Mouse (Mus musculus) kidney, postnatal 10 days (tissue): ENCODE data around the gene Rasl10a.

Source experiments
- DNase-seq: peaks from one replicate; pipeline ENCODE4 v3.0.0; 2021; ENCODE audit warnings: mixed read lengths

Gene Rasl10a

GRCm38 (mm10) chr11:5054151-5054550, 3.8 kb upstream of the Rasl10a start:
- DNase-seq = no peak

DNA sequence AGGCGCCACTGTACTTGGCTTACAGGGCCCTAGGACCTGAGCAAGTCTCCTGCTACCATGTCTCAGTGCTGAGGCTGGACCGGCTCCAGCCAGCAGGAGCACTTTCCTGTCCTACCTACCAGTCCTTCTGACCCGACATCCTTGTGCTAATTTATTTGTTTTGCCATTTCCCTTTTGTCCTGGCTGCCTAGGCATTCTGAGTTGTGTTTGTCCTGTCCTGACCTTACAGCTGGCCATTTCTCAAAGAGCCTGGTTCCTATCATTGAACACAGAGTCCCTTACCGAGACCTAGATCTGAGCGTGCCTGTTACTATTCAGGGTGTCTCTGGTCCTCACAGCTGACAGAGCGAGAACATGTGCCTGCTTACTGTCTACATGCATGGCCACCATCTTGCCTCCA, 3.1 kb upstream of the Rasl10a start:
- peak; percentile 44 for DNase-seq

DNA sequence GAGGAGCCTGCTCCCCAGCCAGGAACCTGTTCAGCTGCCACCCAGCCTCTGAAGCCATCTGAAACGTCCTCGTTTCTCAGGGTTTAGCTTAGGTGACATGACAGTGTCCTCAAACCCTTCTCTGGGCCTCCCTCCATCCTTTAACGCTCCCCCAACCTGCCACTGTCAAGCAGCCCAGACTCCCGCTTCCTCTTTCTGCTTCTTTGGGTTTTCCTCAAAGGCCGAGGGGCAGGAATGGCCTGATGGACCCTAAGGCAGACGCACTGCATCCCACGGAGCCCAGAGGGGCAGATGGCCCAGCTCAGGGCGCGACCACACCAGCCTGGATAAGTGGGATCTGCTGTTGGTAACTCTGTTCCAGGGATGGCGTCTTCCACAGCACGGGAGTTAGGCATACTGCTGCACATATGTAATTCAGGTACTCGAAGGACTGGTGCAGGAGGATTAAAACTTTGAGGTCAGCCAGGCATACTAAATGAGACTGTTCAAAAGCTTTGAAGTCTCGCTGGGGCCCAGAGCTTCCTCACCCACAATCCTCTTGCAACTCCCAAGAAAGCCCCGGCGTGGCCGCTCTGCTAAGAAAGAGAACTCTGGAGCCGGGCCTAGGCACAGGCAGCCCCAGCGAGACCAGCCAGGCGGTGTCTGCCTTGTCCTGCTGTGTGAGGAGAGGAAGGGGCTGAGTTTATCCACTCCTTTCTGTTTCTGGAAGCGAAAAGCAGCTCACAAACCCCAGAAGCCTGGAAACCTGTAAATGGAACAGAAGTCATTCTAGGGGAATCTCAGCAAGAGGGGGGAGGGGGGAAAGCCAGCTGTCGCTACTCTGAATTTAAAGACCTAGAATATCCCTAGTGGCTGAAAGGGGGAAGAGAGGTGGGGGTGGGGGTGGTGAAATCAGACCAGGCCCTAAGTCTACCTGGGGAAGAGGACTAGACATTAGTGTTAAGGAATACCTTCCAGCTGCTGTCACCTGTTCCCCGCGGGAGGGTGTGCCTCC, 1.7 kb upstream of the Rasl10a start:
- peak; percentile 28 for DNase-seq

DNA sequence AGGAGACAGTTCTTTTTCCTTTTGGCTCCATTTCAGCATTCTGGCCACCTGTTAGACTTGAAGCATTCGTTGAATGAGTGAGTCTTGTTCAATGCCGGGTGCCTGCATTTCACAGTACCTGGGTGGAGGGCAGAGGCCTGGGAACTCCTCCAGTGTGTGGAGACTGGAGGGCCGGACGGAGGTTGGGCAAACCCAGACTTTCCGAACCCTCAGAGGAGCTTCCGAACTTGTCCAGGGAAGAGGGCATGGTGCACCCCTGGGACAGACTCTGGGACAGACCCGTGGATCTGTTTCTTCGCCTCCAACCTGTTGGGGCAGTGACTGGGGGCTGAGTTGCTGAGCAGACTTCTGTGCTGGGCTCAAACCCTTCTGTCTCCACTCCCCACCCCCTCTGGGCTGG, 864 bp upstream of the Rasl10a start:
- DNase-seq = no peak

DNA sequence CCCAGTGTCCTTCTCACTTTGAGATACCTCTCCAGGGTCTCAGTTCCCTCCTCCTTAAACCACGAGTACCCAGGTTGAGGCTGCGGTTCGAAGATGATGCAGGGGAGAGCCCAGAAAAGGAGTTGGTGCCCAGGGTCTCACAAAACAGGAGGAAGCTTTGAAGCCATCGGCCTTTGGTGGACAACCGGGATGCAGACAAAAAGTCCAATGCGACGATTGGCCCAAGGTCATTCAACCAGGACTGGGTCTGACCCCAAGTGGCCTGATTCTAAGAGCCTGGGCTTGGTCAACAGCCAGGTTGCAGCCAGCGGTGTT, 430 bp upstream of the Rasl10a start:
- DNase-seq = no peak

DNA sequence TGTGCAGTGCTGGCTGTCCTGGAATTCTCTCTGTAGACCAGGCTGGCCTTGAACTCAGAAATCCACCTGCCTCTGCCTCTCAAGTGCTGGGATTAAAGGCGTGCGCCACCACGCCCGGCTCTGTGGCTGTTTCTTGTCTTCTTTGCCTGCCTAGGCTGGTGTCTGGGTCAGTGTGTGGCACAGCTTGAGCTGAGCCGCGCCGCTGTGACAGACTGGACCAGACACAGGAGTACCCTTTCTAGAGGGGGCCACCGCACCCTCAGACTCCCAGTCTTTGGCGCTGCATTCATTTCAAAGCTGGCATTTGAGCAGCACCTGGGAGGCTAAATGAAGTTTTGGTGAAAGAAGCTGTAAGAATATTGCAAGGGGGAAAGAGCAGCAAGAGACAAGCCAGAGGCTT, 855 bp downstream of the Rasl10a start:
- DNase-seq = no peak

- DNase-seq = peak; percentile 33
Observed at GRCm38 (mm10) chr11:5059230-5059629, 1.3 kb downstream of the Rasl10a start.

- DNase-seq = peak; percentile 42
Observed at GRCm38 (mm10) chr11:5059704-5060156, 1.8 kb downstream of the Rasl10a start.

GRCm38 (mm10) chr11:5060756-5061412, 3.0 kb downstream of the Rasl10a start:
- DNase-seq = peak; percentile 36

- DNase-seq = peak; percentile 95
Observed at GRCm38 (mm10) chr11:5061413-5062139, 3.6 kb downstream of the Rasl10a start.

GRCm38 (mm10) chr11:5062326-5062725, 4.4 kb downstream of the Rasl10a start:
- DNase-seq = peak; percentile 26

DNA sequence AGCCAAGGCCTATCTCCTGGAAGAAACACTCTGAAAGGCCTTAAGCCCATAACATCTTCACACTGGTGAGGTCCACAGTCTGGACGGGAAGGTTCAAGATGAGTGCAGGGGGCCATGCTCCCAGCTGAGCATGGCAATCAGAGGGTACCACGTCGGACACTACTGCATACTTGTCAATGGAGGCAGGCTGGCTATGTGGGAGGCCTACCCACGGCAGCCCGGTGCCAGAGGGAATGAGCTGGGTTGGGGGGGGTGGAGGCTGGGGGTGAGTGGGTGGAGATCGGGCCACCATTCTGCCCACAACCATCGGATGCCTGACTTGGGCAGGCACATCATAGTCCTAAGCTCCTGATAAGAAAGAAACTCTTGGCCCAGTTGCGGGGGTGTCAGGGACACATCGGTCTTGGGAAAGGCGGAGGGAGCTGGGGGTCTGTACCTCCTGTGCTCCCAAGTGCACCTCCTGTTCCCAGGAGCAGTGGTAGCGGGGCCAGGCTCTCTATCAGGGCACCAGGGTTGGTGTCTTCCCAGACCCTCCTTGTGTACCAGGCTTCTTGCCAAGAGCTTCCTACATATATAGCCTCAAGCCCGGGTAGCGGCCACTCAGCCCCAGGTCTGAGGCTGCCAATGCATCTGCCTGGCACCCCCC, 5.1 kb downstream of the Rasl10a start:
- no peak for DNase-seq

- peak; percentile 46 for DNase-seq
Observed at GRCm38 (mm10) chr11:5063561-5064281, 5.8 kb downstream of the Rasl10a start.

DNA sequence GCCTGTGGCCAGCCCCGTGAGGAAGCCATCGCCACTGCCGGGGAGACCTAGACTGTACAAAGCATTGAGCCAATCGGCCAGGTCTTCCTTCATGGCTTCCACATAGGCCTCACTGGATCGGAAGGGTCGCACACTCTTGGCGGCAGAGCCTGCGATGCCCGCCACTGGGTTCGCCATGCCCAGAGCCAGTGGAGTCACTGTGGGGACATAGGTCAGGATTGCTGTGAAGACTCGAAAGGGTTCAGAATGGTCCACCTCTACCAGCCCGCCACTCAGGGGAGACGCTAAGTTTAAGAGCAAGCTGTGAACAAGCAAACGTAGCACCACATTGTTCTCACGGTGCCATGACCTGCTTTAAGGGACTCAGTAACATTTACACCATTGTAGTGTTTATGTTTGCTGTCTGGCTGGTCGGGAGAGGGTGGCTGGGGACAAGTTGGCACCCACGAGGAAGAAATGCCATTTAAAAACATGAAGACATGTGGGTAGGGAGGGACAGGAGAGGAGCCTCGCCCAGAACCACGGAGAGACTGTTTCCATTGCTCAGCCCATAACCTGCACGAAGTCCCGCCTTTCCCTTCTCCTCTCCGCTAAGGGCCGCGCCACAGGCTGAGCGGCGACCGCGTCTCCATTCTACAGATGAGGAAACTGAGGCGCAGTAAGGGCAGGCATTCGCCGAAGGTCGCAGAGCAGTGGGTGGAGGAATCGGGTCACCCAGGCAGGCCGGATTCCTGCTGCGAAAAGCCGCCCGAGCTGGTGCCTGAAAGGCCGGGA, 6.5 kb downstream of the Rasl10a start:
- no peak for DNase-seq

DNA sequence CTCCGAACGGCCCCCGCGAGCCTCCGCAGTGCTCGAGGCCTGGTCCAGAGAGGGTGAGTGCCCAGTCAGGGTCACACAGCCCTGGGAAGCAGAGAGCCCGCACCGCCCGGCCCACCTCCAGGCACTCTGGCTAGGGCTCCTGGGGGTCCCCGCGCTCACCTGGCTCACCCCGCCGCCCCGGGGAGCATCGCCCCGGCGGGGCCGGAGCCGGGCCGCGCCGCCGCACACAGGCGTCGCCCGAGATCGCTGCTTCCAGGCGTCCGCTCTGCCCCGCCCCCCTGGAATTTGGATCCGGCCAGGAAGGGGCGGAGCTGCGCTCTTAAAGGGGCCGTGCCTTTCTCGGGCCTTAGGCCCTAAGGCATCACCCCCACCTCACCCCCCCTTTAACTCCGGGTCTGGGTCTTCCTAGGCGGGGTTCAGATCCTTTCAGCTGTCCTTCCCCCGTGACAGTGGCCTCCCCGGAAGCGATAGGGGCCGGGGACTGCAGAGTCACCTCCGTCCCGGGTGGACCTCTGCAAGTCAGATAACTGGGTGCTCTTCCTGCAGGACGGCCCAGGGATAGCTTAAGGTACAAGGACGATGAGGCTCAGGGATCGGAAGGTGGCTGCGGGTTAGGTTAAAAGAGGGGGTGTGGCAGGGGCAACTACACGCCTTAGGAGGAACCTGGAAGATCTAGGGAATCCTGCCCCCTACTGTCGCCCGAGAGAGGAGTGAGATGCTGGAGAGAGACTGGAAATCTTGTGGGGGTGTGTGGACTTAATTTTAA, 7.3 kb downstream of the Rasl10a start, which contains the start of gene Gas2l1:
Gas2l1 (minus strand) TSS at position 272 of the 766 bp plus-strand sequence.
- DNase-seq = peak; percentile 96

- no peak for DNase-seq
Observed at GRCm38 (mm10) chr11:5067063-5067462, 9.1 kb downstream of the Rasl10a start.

DNA sequence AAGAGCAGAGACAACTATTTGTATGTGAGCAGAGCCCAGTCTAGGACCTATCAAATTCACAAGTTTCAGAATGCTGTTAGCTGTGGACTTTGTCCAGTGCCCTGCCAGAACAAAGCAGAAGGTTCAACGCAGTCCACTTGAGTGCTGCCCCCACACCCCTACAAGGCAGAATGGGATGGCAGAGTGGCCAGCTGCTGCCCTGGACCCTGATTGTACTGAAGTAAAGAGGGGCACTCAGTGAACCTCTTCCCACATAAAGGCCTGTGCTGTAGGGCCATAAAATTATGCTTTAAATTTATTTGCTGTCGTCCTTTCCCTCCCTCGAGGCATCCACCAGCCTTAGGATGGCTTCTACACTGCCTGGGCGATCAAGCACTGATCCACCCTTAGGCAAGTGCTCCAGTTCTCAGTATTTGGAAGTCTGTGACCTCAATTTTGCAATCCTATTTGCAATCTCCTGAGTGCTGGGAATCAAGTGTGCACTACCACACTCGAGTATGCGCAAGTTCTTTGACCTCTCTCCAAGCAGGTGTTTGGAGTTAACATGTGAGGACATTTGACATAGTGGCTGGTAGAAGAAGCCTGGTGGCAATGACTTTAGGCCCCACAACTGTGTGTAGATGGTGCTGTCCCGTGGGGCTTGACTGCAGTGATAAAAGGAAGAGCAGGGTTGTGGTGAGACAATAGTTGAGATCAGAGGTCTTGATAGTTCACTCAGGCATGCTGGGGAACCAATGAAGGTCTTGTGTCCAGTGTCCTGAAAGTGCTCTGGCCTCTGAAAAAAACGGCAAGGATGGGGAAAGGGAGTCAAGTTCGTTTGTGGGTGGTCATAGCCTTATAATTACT, 10.4 kb downstream of the Rasl10a start:
- DNase-seq = no peak

GRCm38 (mm10) chr11:5074882-5075281, 17.0 kb downstream of the Rasl10a start:
- DNase-seq = peak; percentile 45

DNA sequence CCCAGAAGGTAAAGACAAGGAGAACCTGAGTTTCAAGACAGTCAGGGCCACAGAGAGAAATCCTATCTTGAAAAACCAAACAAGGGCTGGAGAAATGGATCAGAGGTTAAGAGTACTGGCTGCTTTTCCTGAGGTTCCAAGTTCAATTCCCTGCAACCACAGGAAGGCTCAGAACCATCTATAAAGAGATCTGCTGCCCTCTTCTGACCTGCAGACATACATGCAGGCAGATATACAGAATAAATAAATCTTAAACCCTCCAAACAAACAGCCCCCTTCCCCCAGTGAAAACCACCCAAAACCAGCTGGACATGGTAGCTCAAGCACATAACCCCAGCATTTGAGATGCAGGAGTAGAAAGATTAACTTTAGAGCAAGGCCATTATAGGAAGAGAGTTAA, 17.8 kb downstream of the Rasl10a start:
- no peak for DNase-seq
